Comparison of ENCODE assay signal across 9 mouse cellular contexts in the genomic region with DNA sequence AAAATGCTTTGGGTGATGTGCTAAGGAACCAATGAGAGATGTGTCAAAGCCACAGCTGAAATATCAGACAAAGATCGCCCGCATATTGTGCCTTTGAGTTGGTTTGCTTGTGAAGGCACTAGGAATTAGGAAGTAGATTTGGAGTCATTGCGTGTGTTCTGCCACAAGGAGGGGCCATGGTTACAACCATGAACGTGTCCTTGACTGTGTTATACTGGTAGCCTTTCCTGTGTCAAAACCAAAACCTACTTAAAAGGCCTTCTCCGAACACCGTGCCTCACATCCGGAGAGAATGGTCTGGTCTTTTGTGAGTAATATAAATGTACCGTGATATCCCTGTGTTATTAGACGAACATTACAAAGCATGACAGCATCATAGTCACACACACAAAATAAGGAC.
DNase-seq lines count a peak whose midpoint lies in the region; ATAC-seq and TF ChIP-seq lines count a peak whose summit lies in the region.
"Had no signal": no experiment of that assay in that cellular context is flagged by ENCODE, and none has a peak within 500 bp of the region (broad histone marks: within the 10 kb centered on the region; RNA-seq: fewer than 3 reads in every experiment).

No protein-coding gene starts in this region.

- H3K79me2 ChIP-seq in heart, adult 2 months (replicated peaks; ENCODE audit: control insufficient read depth, insufficient read depth, low read length) = no peaks in the 10 kb centered on the region

- 43% methylated on average over 9 of the region's 9 CpGs for WGBS in heart, adult 2 months
- 53% methylated on average over 9 of the region's 9 CpGs for WGBS in embryonic facial prominence, embryonic 11.5 days
- 17% methylated on average over 9 of the region's 9 CpGs for WGBS in hindbrain, embryonic 16.5 days

- peak; percentile 66 for TF ChIP-seq CTCF in heart, adult 2 months (IDR thresholded peaks at IDR 0.05)

- no peaks in the 10 kb centered on the region for H3K9me3 ChIP-seq in embryonic facial prominence, embryonic 11.5 days (replicated peaks; ENCODE audit: control insufficient read depth, low read length)
- no peaks in the 10 kb centered on the region for H3K9me3 ChIP-seq in hindbrain, embryonic 16.5 days (ENCODE audit: control insufficient read depth, low read length)

- H3K4me2 ChIP-seq in embryonic facial prominence, embryonic 11.5 days (ENCODE audit: low read depth, low read length) = no peak overlapping the region
- H3K4me2 ChIP-seq in hindbrain, embryonic 16.5 days (ENCODE audit: low read length) = peak overlapping the region; percentile 35; the same call in 1 of the 2 replicates

- H3K36me3 ChIP-seq in heart, adult 2 months (ENCODE audit: control insufficient read depth, insufficient read depth, low read length) = no peaks in the 10 kb centered on the region
- H3K36me3 ChIP-seq in embryonic facial prominence, embryonic 11.5 days (replicated peaks; ENCODE audit: control insufficient read depth, insufficient read depth, low read depth, low read length) = no peaks in the 10 kb centered on the region
- no peaks in the 10 kb centered on the region for H3K36me3 ChIP-seq in hindbrain, embryonic 16.5 days (ENCODE audit: control insufficient read depth, insufficient read depth, low read length)

- no peak overlapping the region for H3K27ac ChIP-seq in heart, adult 2 months
- H3K27ac ChIP-seq in embryonic facial prominence, embryonic 11.5 days (replicated peaks; ENCODE audit: low read depth, low read length) = no peak overlapping the region
- no peak overlapping the region for H3K27ac ChIP-seq in hindbrain, embryonic 16.5 days (ENCODE audit: low read depth, low read length)

- no peaks in the 10 kb centered on the region for H3K4me1 ChIP-seq in heart, adult 2 months (ENCODE audit: control insufficient read depth, insufficient read depth, low read length)
- no peaks in the 10 kb centered on the region for H3K4me1 ChIP-seq in embryonic facial prominence, embryonic 11.5 days (ENCODE audit: control insufficient read depth, insufficient read depth, low read length)
- H3K4me1 ChIP-seq in hindbrain, embryonic 16.5 days (ENCODE audit: control insufficient read depth, insufficient read depth, low read depth, low read length) = peaks cover 9% of the 10 kb centered on the region

- H3K4me3 ChIP-seq in heart, adult 2 months = no peak overlapping the region
- H3K4me3 ChIP-seq in embryonic facial prominence, embryonic 11.5 days (ENCODE audit: low read depth, low read length) = no peak overlapping the region
- no peak overlapping the region for H3K4me3 ChIP-seq in hindbrain, embryonic 16.5 days (ENCODE audit: low read length)
- H3K4me3 ChIP-seq: erythroblast, embryonic 14.5 days had no signal

- H3K27me3 ChIP-seq in heart, adult 2 months (ENCODE audit: control insufficient read depth, insufficient read depth, low read length) = no peaks in the 10 kb centered on the region
- H3K27me3 ChIP-seq in embryonic facial prominence, embryonic 11.5 days (ENCODE audit: control insufficient read depth, insufficient read depth, low read length) = no peaks in the 10 kb centered on the region
- no peaks in the 10 kb centered on the region for H3K27me3 ChIP-seq in hindbrain, embryonic 16.5 days (replicated peaks; ENCODE audit: control insufficient read depth, insufficient read depth, low read length)

- 0 out of 2 replicates have a peak, but pooled peaks have one; percentile 65 for ATAC-seq in embryonic facial prominence, embryonic 11.5 days (replicated peaks; ENCODE audit: insufficient number of reproducible peaks, low FRiP score, low TSS enrichment, low read depth)
- peak; percentile 93 for ATAC-seq in hindbrain, embryonic 16.5 days
- no peak for ATAC-seq in granulocyte monocyte progenitor cell, adult 5-6 weeks (replicated peaks; ENCODE audit: poor library complexity, severe bottlenecking)

- no peak for TF ChIP-seq POLR2A in heart, adult 2 months (IDR thresholded peaks at IDR 0.05; ENCODE audit: insufficient read depth, low read depth, low read length)

- peak in 1 of 2 experiments; percentile 15 for DNase-seq in heart, adult 2 months
- DNase-seq in heart, adult 11 months = no peak
- peak; percentile 48 for DNase-seq in adrenal gland, postnatal 10 days
- DNase-seq in embryonic facial prominence, embryonic 11.5 days (ENCODE audit: low spot score) = peak; percentile 67
- DNase-seq in left cerebral cortex, postnatal 14 days (ENCODE audit: low spot score in 2 of 2) = peak; percentile 60 to 67
- peak; percentile 22 for DNase-seq in retina, adult 2 months (ENCODE audit: low read depth, low spot score)

- intact Hi-C loops in heart, adult 2 months (cut with DNase I) = loop anchor here (10.0 kb wide), 1 partner anchor 1469 kb away; no protein-coding TSS in a partner anchor
- intact Hi-C loops in left cerebral cortex, postnatal 14 days (cut with DNase I) = loop anchor here (5.0 to 10.0 kb wide), 4 partner anchors 429 to 1469 kb away; no protein-coding TSS in a partner anchor

- no peak overlapping the region for H3K9ac ChIP-seq in heart, adult 2 months (ENCODE audit: low read depth, low read length)
- H3K9ac ChIP-seq in embryonic facial prominence, embryonic 11.5 days (replicated peaks; ENCODE audit: low read length) = no peak overlapping the region
- H3K9ac ChIP-seq in hindbrain, embryonic 16.5 days (ENCODE audit: low read depth, low read length) = peak overlapping the region; percentile 9; the same call in 1 of the 2 replicates

- TF ChIP-seq EP300 in heart, adult 2 months (IDR thresholded peaks at IDR 0.05; ENCODE audit: insufficient read depth, low read depth, low read length) = no peak
